Mouse (Mus musculus): ENCODE results near the gene Fam173a.

The Fam173a gene

DNA sequence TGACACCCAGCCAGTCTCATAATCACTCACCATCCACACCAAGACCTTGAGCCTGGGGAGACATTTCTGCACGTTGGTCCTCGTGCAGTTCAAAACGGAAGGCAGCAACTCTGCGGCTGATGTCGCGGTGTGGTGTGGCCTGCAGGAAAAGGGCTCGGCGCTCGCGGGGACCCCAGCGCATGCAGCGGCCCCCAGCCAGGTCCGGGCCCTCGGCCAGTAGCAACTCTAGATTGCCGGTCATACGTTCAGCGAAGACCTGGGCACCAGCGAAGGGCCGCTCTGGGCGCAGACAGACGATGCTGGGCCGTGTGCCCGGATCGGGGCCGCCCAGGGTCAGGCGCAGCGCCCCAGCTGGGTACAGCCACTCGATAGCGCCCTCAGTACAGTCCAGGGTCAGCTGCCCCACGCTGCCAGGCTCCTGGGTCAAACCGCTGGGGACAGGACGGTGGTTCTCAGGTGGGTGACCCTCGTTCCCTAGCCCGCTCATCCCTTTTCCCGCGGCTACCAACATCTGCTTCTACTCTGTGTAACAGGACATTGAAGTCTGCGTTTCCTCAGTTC lies 3.6 kb upstream of the Fam173a start:
- DNase-seq (ENCODE audit: low read depth, low spot score): no peak
- H3K27me3 ChIP-seq (ENCODE audit: control insufficient read depth, insufficient read depth, low read length, poor library complexity, severe bottlenecking): no peaks in the 10 kb centered on the region
- H3K36me3 ChIP-seq (ENCODE audit: control insufficient read depth, insufficient read depth, low read length, poor library complexity, severe bottlenecking): no peaks in the 10 kb centered on the region

- H3K27me3 ChIP-seq (ENCODE audit: control insufficient read depth, insufficient read depth, low read length, poor library complexity, severe bottlenecking): no peaks in the 10 kb centered on the region
- H3K36me3 ChIP-seq (ENCODE audit: control insufficient read depth, insufficient read depth, low read length, poor library complexity, severe bottlenecking): no peaks in the 10 kb centered on the region
- no peak for DNase-seq (ENCODE audit: low read depth, low spot score)
Observed at GRCm38 (mm10) chr17:25795609-25796092, 3.0 kb upstream of the Fam173a start, which contains the start of gene AC134908.4. AC134908.4 (minus strand) TSS chr17:25795659.

DNA sequence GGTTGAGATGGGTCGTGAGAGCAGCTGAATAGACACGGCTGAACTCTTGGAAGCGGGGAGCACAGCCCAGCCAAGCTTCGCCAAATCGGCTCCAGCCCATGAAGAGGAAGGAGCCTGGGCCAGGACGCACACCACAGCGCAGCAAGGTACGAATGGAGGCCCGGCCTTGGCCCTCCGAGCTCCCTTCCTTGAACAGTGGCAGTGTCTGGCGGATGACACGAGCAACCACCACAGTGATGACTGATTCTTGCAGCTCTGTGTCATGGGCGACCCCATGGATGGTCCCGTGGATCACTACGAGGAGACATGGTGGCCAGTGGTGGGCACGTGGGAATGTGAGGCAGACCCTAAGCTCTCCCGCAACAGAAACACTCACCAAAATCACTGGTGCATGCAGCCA lies 2.3 kb upstream of the Fam173a start:
- no peaks in the 10 kb centered on the region for H3K27me3 ChIP-seq (ENCODE audit: control insufficient read depth, insufficient read depth, low read length, poor library complexity, severe bottlenecking)
- H3K36me3 ChIP-seq (ENCODE audit: control insufficient read depth, insufficient read depth, low read length, poor library complexity, severe bottlenecking): no peaks in the 10 kb centered on the region
- DNase-seq (ENCODE audit: low read depth, low spot score): no peak

DNA sequence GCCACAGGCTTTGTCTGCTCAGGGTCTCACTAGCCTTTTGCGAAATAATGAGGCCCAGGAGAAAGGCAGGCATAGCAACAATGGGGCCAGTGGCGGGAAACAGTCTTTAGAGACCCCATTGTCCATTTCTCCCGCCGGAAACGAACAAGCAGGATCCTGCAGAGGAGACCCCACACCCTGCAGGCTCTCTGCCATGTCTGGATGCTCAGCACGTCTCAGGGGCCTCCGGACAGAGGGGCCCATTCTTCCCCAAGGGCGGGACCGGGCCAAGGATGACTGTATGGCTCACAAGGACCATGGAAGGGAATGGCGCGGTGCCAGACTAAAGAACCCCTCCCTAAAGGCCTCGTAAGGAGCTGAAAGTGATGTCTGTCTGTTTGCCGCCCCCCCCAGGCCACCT lies 1.5 kb upstream of the Fam173a start:
- no peak for DNase-seq (ENCODE audit: low read depth, low spot score)

DNA sequence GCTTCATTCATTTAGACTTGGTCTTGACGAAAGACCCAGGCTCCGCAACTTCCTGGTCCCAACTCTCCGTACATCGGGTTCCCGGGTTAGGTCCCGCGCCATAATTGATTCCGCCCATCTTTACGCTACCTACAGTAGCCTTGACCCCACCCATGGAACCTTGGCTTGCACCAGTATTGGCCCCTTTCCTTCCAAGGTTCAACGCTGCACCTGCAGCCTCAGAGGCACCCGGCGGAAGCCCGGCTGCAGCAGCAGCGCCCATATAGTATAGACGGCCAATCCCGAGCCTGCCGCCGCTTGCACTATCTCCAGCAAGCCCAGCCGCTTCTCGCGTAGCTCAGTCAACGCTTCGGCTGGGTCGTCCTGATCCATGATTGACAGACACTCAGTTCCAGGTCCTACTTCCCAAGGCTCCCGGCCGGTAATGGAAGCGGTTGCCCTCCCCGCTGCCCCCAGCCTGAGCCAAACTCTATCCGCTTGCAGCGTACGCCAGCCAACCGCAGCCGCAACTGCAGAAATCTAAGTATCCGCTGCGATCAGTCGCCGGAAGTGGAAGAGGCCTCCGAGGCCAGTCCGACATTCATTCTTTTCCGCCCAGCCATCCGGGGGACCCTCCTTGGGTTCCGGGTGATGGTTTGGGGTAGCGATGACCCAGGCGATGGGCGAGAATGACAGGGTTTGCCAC lies 716 bp downstream of the Fam173a start:
- Histone ChIP-seq H3K27me3 (ENCODE audit: control insufficient read depth, insufficient read depth, low read length, poor library complexity, severe bottlenecking) (no peaks in the 10 kb centered on the region), H3K36me3 (ENCODE audit: control insufficient read depth, insufficient read depth, low read length, poor library complexity, severe bottlenecking) (peaks cover 3% of the 10 kb centered on the region; the same call in 1 of the 2 replicates)
- peak; percentile 86 for DNase-seq (ENCODE audit: low read depth, low spot score)

More for the DNA sequence above, 1.5 kb upstream of the Fam173a start:
- no peaks in the 10 kb centered on the region for H3K27me3 ChIP-seq (ENCODE audit: control insufficient read depth, insufficient read depth, low read length, poor library complexity, severe bottlenecking)
- H3K36me3 ChIP-seq (ENCODE audit: control insufficient read depth, insufficient read depth, low read length, poor library complexity, severe bottlenecking): peaks cover 3% of the 10 kb centered on the region; the same call in 1 of the 2 replicates

GRCm38 (mm10) chr17:25791320-25791842 lies 1.3 kb downstream of the Fam173a start:
- no peak for DNase-seq (ENCODE audit: low read depth, low spot score)
- Histone ChIP-seq H3K36me3 (ENCODE audit: control insufficient read depth, insufficient read depth, low read length, poor library complexity, severe bottlenecking) (peaks cover 3% of the 10 kb centered on the region; the same call in 1 of the 2 replicates), H3K27me3 (ENCODE audit: control insufficient read depth, insufficient read depth, low read length, poor library complexity, severe bottlenecking) (no peaks in the 10 kb centered on the region)

- H3K36me3 ChIP-seq (ENCODE audit: control insufficient read depth, insufficient read depth, low read length, poor library complexity, severe bottlenecking): peaks cover 4% of the 10 kb centered on the region
- no peaks in the 10 kb centered on the region for H3K27me3 ChIP-seq (ENCODE audit: control insufficient read depth, insufficient read depth, low read length, poor library complexity, severe bottlenecking)
- DNase-seq (ENCODE audit: low read depth, low spot score): no peak
Observed at GRCm38 (mm10) chr17:25786781-25787504, 5.8 kb downstream of the Fam173a start.

DNA sequence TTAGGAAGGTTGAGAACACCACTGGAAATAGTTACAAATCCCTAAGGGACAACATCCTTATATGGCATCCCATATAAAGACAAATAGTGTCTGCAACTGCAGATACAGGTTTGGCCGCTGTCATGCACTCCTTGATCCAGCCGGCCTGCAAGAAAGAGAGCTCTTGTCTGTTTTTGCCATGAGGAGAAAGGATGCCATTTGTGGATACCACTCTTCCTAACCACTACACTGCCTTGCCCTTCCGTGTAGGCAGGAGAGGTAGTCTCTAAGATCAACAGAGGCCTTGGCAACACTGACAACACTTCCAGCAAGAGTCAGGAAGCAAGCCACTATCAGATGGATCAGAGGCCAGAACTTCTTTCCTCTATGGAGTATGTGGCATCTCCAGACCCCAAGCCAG lies 6.4 kb downstream of the Fam173a start, which contains the start of gene Ccdc78:
TSS of gene Ccdc78 (plus strand) at position 301 of the 400 bp plus-strand sequence.
- DNase-seq (ENCODE audit: low read depth, low spot score): no peak
- H3K27me3 ChIP-seq (ENCODE audit: control insufficient read depth, insufficient read depth, low read length, poor library complexity, severe bottlenecking): no peaks in the 10 kb centered on the region
- H3K36me3 ChIP-seq (ENCODE audit: control insufficient read depth, insufficient read depth, low read length, poor library complexity, severe bottlenecking): peaks cover 4% of the 10 kb centered on the region

DNA sequence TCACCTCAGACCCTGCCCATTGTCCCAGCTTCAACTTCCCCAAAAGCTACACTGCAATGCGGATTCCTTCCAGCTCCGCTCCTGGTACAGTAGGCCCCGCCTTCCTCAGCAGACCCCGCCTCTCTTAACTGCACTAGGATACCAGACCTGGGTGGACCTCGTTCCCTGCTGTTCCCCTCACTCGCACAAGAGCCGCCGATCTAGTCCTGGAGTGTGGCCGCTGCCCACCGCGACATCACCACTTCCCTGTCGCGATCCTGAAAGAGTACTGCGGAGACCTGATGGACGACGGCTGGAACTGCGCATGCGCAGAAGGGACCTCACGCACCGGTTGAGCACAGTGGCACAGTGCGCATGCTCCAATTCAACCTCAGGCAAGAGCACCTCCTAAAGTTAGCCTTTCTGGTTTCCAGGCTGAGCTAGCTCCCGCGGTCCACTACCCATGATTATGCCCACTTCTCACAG lies 7.4 kb downstream of the Fam173a start, which contains the start of gene Haghl:
TSS of gene Haghl (minus strand) at position 393 of the 465 bp plus-strand sequence.
- H3K36me3 ChIP-seq (ENCODE audit: control insufficient read depth, insufficient read depth, low read length, poor library complexity, severe bottlenecking): peaks cover 9% of the 10 kb centered on the region
- peak; percentile 98 for DNase-seq (ENCODE audit: low read depth, low spot score)
- no peaks in the 10 kb centered on the region for H3K27me3 ChIP-seq (ENCODE audit: control insufficient read depth, insufficient read depth, low read length, poor library complexity, severe bottlenecking)

- DNase-seq (ENCODE audit: low read depth, low spot score): no peak
- peaks cover 10% of the 10 kb centered on the region for H3K36me3 ChIP-seq (ENCODE audit: control insufficient read depth, insufficient read depth, low read length, poor library complexity, severe bottlenecking)
- H3K27me3 ChIP-seq (ENCODE audit: control insufficient read depth, insufficient read depth, low read length, poor library complexity, severe bottlenecking): no peaks in the 10 kb centered on the region
Observed at GRCm38 (mm10) chr17:25783861-25784574, 8.7 kb downstream of the Fam173a start.

DNA sequence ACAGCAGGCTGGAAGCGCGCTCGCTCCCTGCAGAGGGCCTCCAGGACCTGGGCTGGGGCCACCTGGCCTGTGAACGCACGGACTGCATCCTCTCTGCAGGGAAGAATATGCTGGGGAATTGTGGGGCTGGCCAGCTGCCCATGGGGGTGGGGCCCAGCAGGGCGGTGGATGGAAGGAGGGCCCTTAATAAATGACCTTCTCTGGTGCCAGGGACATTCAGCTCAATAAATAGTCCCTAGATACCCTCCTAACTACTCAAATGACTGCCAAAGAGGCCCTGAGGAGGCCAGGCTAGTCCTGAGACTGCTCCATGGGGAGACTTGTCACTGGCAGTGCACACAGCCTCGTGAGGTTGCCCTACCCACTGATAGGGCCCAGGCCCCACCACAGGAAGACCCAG lies 9.6 kb downstream of the Fam173a start:
- Histone ChIP-seq H3K36me3 (ENCODE audit: control insufficient read depth, insufficient read depth, low read length, poor library complexity, severe bottlenecking) (peaks cover 10% of the 10 kb centered on the region), H3K27me3 (ENCODE audit: control insufficient read depth, insufficient read depth, low read length, poor library complexity, severe bottlenecking) (no peaks in the 10 kb centered on the region)
- no peak for DNase-seq (ENCODE audit: low read depth, low spot score)

DNA sequence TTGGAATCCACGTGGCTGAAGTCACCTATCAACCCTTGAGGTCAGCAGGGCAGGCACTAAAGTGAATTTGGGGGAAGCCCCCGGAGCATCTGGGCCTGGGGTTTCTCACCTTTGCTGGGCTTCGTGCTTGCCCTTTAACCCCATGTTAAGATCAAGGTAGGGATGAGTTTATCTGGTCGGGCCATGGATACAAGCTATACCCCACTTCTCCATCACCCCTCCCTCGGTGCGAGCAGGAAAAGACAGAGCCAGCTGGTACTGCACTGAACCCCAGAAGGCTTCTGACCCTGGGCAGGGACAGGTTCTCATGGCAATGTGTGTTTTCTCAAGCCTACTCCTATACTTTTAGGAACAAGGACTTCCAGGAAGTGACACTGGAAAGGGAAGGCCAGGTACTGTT lies 11.4 kb downstream of the Fam173a start:
- Histone ChIP-seq H3K27me3 (ENCODE audit: control insufficient read depth, insufficient read depth, low read length, poor library complexity, severe bottlenecking) (no peaks in the 10 kb centered on the region), H3K36me3 (ENCODE audit: control insufficient read depth, insufficient read depth, low read length, poor library complexity, severe bottlenecking) (peaks cover 13% of the 10 kb centered on the region)
- no peak for DNase-seq (ENCODE audit: low read depth, low spot score)

DNA sequence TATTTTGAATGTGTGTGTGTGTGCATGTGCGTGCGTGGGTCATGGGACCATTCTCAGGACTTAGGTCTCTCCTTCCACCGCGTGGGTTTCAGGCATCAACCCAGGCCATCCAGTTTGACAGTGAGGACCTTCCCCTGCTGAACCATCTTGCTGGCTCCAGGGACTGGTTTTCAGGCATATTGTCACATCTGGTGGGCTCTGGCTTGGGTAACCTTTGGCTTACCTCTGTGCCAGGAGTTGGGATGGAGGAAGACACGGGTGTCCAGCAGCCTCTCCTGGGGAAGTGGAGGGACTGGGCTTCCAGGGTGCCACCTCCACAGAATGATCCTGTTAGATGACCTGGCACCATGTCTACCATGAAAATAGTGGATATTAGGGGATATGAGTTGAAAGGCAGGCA lies 14.8 kb downstream of the Fam173a start:
- DNase-seq (ENCODE audit: low read depth, low spot score): no peak
- H3K27me3 ChIP-seq (ENCODE audit: control insufficient read depth, insufficient read depth, low read length, poor library complexity, severe bottlenecking): no peaks in the 10 kb centered on the region; the same call in 1 of the 2 replicates
- H3K36me3 ChIP-seq (ENCODE audit: control insufficient read depth, insufficient read depth, low read length, poor library complexity, severe bottlenecking): peaks cover 13% of the 10 kb centered on the region
